Comparison of ENCODE assay signal across 12 mouse cellular contexts in genomic region chr2:103971838-103972237, GRCm38 (mm10). TPM values are rescaled to one million over a fixed set of nuclear protein-coding genes. Genes with fewer than 3 reads are reported as not detected.
A peak's percentile ranks its signal among the peaks of the same experiment; 100 is the strongest.
DNase-seq lines count a peak whose midpoint lies in the region; ATAC-seq and TF ChIP-seq lines count a peak whose summit lies in the region.
"Had no signal": no experiment of that assay in that cellular context is flagged by ENCODE, and none has a peak within 500 bp of the region (broad histone marks: within the 10 kb centered on the region; RNA-seq: fewer than 3 reads in every experiment).

No protein-coding gene starts in this region.

- no peak for ATAC-seq in heart, embryonic 14.5 days (ENCODE audit: insufficient number of reproducible peaks, insufficient read depth, low FRiP score, low read depth)
- ATAC-seq in stomach, embryonic 15.5 days (ENCODE audit: insufficient read depth, low FRiP score, low read depth) = no peak
- ATAC-seq in stomach, postnatal 0 days (ENCODE audit: low FRiP score, low TSS enrichment) = no peak
- ATAC-seq in liver, embryonic 12.5 days = no peak
- ATAC-seq: CD4-positive, CD25-positive, alpha-beta regulatory T cell, adult 4 months had no signal

- peaks cover 40% of the 10 kb centered on the region for H3K27me3 ChIP-seq in heart, embryonic 14.5 days (ENCODE audit: control insufficient read depth, insufficient read depth, low read length)
- peaks cover 18% of the 10 kb centered on the region for H3K27me3 ChIP-seq in stomach, embryonic 15.5 days (replicated peaks)
- no peaks in the 10 kb centered on the region for H3K27me3 ChIP-seq in stomach, postnatal 0 days (ENCODE audit: control insufficient read depth, insufficient read depth, low read length)
- H3K27me3 ChIP-seq in liver, embryonic 12.5 days (replicated peaks) = 0 out of 2 replicates have a peak, but pooled peaks cover 4% of the 10 kb centered on the region

- no peak for TF ChIP-seq CTCF in stomach, postnatal 0 days (IDR thresholded peaks at IDR 0.05; ENCODE audit: low read depth)

- no peak overlapping the region for H3K9ac ChIP-seq in heart, embryonic 14.5 days (ENCODE audit: low read length)
- H3K9ac ChIP-seq in stomach, embryonic 15.5 days = no peak overlapping the region
- no peak overlapping the region for H3K9ac ChIP-seq in stomach, postnatal 0 days (ENCODE audit: low read length)
- peak overlapping the region; percentile 100 for H3K9ac ChIP-seq in liver, embryonic 12.5 days

- no peak overlapping the region for H3K27ac ChIP-seq in heart, embryonic 14.5 days (replicated peaks in 1 of 2; ENCODE audit: control insufficient read depth in 1 of 2, insufficient read depth in 1 of 2, low read depth in 2 of 2, low read length in 2 of 2)
- H3K27ac ChIP-seq in stomach, embryonic 15.5 days = no peak overlapping the region
- H3K27ac ChIP-seq in stomach, postnatal 0 days (replicated peaks) = no peak overlapping the region
- H3K27ac ChIP-seq in liver, embryonic 12.5 days = peak overlapping the region; percentile 97

- H3K4me1 ChIP-seq in heart, embryonic 14.5 days (ENCODE audit: control insufficient read depth in 2 of 2, insufficient read depth in 2 of 2, low read length in 2 of 2) = peaks cover 0 to 7% of the 10 kb centered on the region in 2 experiments; a peak in 1 of 4 replicates
- H3K4me1 ChIP-seq in stomach, embryonic 15.5 days = peaks cover 12% of the 10 kb centered on the region
- no peaks in the 10 kb centered on the region for H3K4me1 ChIP-seq in stomach, postnatal 0 days (replicated peaks; ENCODE audit: control insufficient read depth, insufficient read depth)
- H3K4me1 ChIP-seq in liver, embryonic 12.5 days = peaks cover 72% of the 10 kb centered on the region

- no peak for DNase-seq in heart, adult 8-10 months (ENCODE audit: low spot score)
- DNase-seq in stomach, postnatal 0 days (ENCODE audit: low spot score) = no peak
- DNase-seq in left cerebral cortex, postnatal 4 days = no peak
- no peak for DNase-seq in layer of hippocampus, adult 9-11 months
- no peak for DNase-seq in adrenal gland, postnatal 36 days
- DNase-seq: cerebellum, postnatal 10 days; gastrocnemius, postnatal 14 days had no signal

- 39% methylated on average over 3 of the region's 3 CpGs for WGBS in heart, embryonic 14.5 days
- whole genome bisulfite sequencing in stomach, embryonic 15.5 days = 19% methylated on average over 3 of the region's 3 CpGs
- WGBS in stomach, postnatal 0 days = 25% methylated on average over 3 of the region's 3 CpGs
- WGBS in liver, embryonic 12.5 days (ENCODE audit: insufficient replicate concordance) = 9% methylated on average over 3 of the region's 3 CpGs

- intact Hi-C loops in left cerebral cortex, postnatal 4 days (cut with DNase I) = no loop called here

- H3K9me3 ChIP-seq in heart, embryonic 14.5 days (ENCODE audit: control insufficient read depth, low read length) = no peaks in the 10 kb centered on the region
- H3K9me3 ChIP-seq in stomach, embryonic 15.5 days = no peaks in the 10 kb centered on the region
- H3K9me3 ChIP-seq in stomach, postnatal 0 days (ENCODE audit: control insufficient read depth, low read length) = no peaks in the 10 kb centered on the region
- no peaks in the 10 kb centered on the region for H3K9me3 ChIP-seq in liver, embryonic 12.5 days (replicated peaks)

- peak overlapping the region; percentile 98 for H3K4me2 ChIP-seq in heart, embryonic 14.5 days (ENCODE audit: low read length)
- peak overlapping the region; percentile 99; the same call in 1 of the 2 replicates for H3K4me2 ChIP-seq in stomach, embryonic 15.5 days
- H3K4me2 ChIP-seq in stomach, postnatal 0 days (replicated peaks; ENCODE audit: low read depth) = no peak overlapping the region
- peak overlapping the region; percentile 87 for H3K4me2 ChIP-seq in liver, embryonic 12.5 days

- TF ChIP-seq EP300 in stomach, postnatal 0 days (optimal IDR thresholded peaks at IDR 0.05) = no peak

- H3K4me3 ChIP-seq in heart, embryonic 14.5 days (ENCODE audit: control insufficient read depth in 1 of 2, insufficient read depth in 1 of 2, low read depth in 1 of 2, low read length in 2 of 2) = peak overlapping the region in 1 of 2 experiments; percentile 84; a peak in 1 of 4 replicates
- H3K4me3 ChIP-seq in stomach, embryonic 15.5 days (replicated peaks) = 0 out of 2 replicates have a peak overlapping the region, but pooled peaks have one; percentile 73
- H3K4me3 ChIP-seq in stomach, postnatal 0 days (ENCODE audit: low read depth, low read length) = no peak overlapping the region
- H3K4me3 ChIP-seq in liver, embryonic 12.5 days = peak overlapping the region; percentile 94

- H3K36me3 ChIP-seq in heart, embryonic 14.5 days (ENCODE audit: control insufficient read depth, insufficient read depth, low read length) = peaks cover 8% of the 10 kb centered on the region; the same call in 1 of the 2 replicates
- no peaks in the 10 kb centered on the region for H3K36me3 ChIP-seq in stomach, embryonic 15.5 days
- no peaks in the 10 kb centered on the region for H3K36me3 ChIP-seq in stomach, postnatal 0 days (ENCODE audit: control insufficient read depth, insufficient read depth, low read length)
- H3K36me3 ChIP-seq in liver, embryonic 12.5 days = peaks cover 75% of the 10 kb centered on the region

RNA-seq across cellular contexts. Expression of gene Lmo2, which starts 14.1 kb away (rescaled TPM):
- polyA plus RNA-seq in heart, embryonic 14.5 days (2014; fragmentation: Nextera tagmentation; extraction: Ambion mirVana) = 21.9 and 23.7 TPM in 2 replicates
- total RNA-seq in heart, adult 8-10 months (2022) = 10 to 100 TPM; 25.6 to 27.7 (median 26.0) TPM
- polyA plus RNA-seq in stomach, embryonic 15.5 days (2015; fragmentation: Nextera tagmentation; extraction: Ambion mirVana) = 19.5 and 27.1 TPM in 2 replicates
- polyA plus RNA-seq in stomach, postnatal 0 days (2015; fragmentation: Nextera tagmentation; extraction: Ambion mirVana) = 10.6 and 11.1 TPM in 2 replicates
- polyA plus RNA-seq in liver, embryonic 12.5 days (2016; fragmentation: Nextera tagmentation; extraction: Ambion mirVana) = 188 and 194 TPM in 2 replicates
- 10 to 100 TPM; 20.4 to 21.0 TPM for total RNA-seq in left cerebral cortex, postnatal 4 days (2021)
- total RNA-seq in adrenal gland, postnatal 36 days (2021) = 10 to 100 TPM; 27.9 to 32.2 TPM

RNA-seq across cellular contexts. Expression of gene Fbxo3, which starts 55.7 kb away (rescaled TPM):
- 43.5 and 44.9 TPM in 2 replicates for polyA plus RNA-seq in heart, embryonic 14.5 days (2014; fragmentation: Nextera tagmentation; extraction: Ambion mirVana)
- 10 to 100 TPM; 51.5 to 57.2 (median 52.1) TPM for total RNA-seq in heart, adult 8-10 months (2022)
- polyA plus RNA-seq in stomach, embryonic 15.5 days (2015; fragmentation: Nextera tagmentation; extraction: Ambion mirVana) = 55.4 and 56.0 TPM in 2 replicates
- polyA plus RNA-seq in stomach, postnatal 0 days (2015; fragmentation: Nextera tagmentation; extraction: Ambion mirVana) = 38.4 and 39.4 TPM in 2 replicates
- 60.1 and 62.2 TPM in 2 replicates for polyA plus RNA-seq in liver, embryonic 12.5 days (2016; fragmentation: Nextera tagmentation; extraction: Ambion mirVana)
- total RNA-seq in left cerebral cortex, postnatal 4 days (2021) = 10 to 100 TPM; 46.9 to 47.2 TPM
- 100 to 1,000 TPM in 1 of 2 experiments, 10 to 100 TPM in 1; 71.5 to 103 TPM for total RNA-seq in adrenal gland, postnatal 36 days (2021)

RNA-seq across cellular contexts. Expression of gene 4931422A03Rik, which starts 56.3 kb away (rescaled TPM):
- 1.9 and 2.0 TPM in 2 replicates for polyA plus RNA-seq in heart, embryonic 14.5 days (2014; fragmentation: Nextera tagmentation; extraction: Ambion mirVana)
- not detected for total RNA-seq in heart, adult 8-10 months (2022)
- polyA plus RNA-seq in stomach, embryonic 15.5 days (2015; fragmentation: Nextera tagmentation; extraction: Ambion mirVana) = 2.4 and 3.1 TPM in 2 replicates
- 0.80 and 1.0 TPM in 2 replicates for polyA plus RNA-seq in stomach, postnatal 0 days (2015; fragmentation: Nextera tagmentation; extraction: Ambion mirVana)
- 2.1 and 2.4 TPM in 2 replicates for polyA plus RNA-seq in liver, embryonic 12.5 days (2016; fragmentation: Nextera tagmentation; extraction: Ambion mirVana)
- not detected for total RNA-seq in left cerebral cortex, postnatal 4 days (2021)
- not detected for total RNA-seq in adrenal gland, postnatal 36 days (2021)
- total RNA-seq: gastrocnemius, postnatal 14 days; left cerebral cortex, postnatal 36 days had no signal
